Mouse (Mus musculus): ENCODE data around the gene Serpina9.

Serpina9 gene

GRCm38 (mm10) chr12:104013620-104014019, at the start of gene Serpina9:
TSS of gene Serpina9 (minus strand) at chr12:104013755.
- DNase-seq (ENCODE audit: low read depth): no peak

DNA sequence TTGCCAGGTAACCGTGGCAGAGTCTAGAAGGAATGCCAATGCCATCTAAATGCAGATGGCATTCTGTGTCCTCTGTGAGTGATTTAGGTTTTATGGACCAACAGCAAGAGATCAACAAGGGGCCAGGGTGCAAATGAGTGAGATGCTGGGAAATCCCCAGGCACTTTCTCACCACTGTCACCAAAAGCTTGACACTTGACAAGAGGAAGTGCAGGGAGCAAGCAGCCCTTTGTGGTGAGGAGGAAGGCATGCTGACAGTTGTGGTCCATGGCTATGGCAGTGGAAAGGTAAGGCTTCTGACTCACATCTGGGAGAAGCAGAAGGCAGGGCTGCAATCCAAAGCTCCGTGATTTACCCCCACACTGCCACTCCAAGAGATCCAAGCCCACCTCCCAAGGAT, 48.3 kb upstream of the Serpina9 start:
- DNase-seq (ENCODE audit: low read depth): no peak

GRCm38 (mm10) chr12:104060126-104060525, 46.6 kb upstream of the Serpina9 start:
- DNase-seq (ENCODE audit: low read depth): no peak

- no peak for DNase-seq (ENCODE audit: low read depth)
These were observed 44.0 kb upstream of the Serpina9 start for GRCm38 (mm10) chr12:104057531-104057930.

GRCm38 (mm10) chr12:104057050-104057449, 43.5 kb upstream of the Serpina9 start:
- DNase-seq (ENCODE audit: low read depth): no peak

GRCm38 (mm10) chr12:104055755-104056154, 42.2 kb upstream of the Serpina9 start:
- DNase-seq (ENCODE audit: low read depth): peak; percentile 95

DNA sequence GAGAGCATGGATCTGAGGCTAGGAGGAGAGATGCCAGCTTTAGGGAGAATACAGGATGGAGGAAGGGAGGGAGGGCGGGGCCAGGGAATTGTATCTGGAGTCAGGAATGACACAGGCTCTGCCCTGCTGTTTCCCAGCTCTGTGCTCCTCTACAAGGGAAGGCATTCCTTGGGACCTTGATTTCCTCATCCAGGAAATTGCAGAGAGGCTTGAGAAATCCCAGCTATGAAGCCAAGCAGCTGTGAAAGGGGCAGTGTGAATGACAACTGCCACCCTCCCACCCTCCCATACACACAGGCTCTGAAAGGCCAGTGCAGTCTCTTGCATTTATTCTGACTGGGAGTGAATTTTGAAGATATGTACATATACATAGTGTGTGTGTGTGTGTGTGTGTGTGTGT, 40.4 kb upstream of the Serpina9 start:
- DNase-seq (ENCODE audit: low read depth): no peak

DNA sequence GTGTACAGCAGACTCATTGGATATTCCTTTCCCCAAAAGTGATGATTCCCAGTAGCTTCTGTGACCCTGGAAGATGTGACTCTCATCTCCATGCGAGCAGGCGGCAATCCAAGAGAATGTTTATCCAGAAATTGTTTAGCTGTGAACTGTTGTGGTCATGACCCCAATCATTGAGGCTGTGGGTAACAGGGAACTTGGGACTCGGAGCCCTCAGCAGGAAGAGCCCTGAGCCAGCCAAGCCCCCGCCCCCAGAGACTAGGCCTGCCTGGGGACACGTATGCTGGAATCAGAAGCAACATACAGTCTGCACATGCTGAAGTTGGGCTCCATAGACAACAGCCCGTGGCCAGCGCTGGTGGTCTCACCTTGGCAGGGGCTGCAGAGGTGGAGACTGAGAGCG, 32.2 kb upstream of the Serpina9 start:
- DNase-seq (ENCODE audit: low read depth): no peak

- no peak for DNase-seq (ENCODE audit: low read depth)
These were observed 30.8 kb upstream of the Serpina9 start, which contains the start of gene Serpina12 for GRCm38 (mm10) chr12:104044343-104044742. TSS of gene Serpina12 (minus strand) at chr12:104044443.

DNA sequence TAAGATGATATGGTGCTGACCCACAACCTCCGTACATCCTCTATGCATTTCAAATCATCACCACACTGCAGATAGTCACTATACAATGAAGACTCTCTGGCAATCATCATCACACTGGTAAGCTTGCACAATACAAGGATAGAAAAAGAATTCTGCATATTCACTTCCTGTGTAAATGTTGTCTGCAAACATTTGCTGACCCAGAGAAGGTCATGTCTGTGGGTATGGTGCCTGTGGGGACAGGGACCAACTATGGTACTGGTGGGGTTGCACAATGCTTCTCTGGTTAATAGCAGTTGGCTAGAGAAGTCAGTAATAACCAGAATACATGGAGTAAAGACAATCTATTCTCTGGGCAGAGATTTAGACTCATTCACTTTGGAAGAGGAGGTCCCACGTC, 29.2 kb upstream of the Serpina9 start:
- DNase-seq (ENCODE audit: low read depth): no peak

GRCm38 (mm10) chr12:104041401-104041800, 27.8 kb upstream of the Serpina9 start:
- DNase-seq (ENCODE audit: low read depth): peak; percentile 88

- no peak for DNase-seq (ENCODE audit: low read depth)
These were observed 24.6 kb upstream of the Serpina9 start for GRCm38 (mm10) chr12:104038181-104038580.

DNA sequence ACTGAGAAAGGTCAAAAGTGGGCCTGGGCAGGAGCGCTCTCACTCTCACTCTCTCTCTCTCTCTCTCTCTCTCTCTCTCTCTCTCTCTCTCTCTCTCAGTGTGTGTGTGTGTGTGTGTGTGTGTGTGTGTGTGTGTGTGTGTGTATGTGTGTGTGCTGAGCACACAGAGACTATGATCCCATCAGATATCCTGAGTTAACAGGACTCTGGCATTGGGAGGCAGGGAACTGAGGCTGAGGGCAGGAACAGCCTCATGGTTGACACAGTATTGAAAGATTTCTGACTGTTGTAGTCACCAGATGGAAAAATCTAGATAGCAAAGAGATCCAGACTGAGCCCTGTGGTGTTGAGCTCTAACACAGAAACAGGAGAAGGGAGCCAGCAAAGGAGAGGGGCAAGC, 20.2 kb upstream of the Serpina9 start:
- no peak for DNase-seq (ENCODE audit: low read depth)

DNA sequence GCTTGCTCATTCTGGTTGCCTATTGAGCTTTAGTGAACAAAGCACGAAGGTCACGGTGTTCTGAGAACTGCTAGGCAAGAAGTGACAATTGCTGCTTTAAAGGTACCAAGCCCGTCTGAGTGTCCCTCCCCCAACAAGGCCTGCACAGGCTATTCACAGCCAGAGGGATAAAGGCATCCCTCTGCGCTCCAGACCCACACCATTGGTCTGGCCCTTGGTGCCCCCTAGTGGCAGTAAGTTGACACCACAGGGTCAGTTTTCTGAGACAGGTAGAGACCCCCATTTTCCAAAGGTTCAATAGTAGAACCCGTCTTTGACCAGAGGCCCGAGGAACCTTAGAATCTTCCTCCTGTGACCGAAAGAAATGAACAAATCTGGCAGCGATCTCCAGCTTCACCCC, 16.4 kb upstream of the Serpina9 start:
- DNase-seq (ENCODE audit: low read depth): no peak

DNA sequence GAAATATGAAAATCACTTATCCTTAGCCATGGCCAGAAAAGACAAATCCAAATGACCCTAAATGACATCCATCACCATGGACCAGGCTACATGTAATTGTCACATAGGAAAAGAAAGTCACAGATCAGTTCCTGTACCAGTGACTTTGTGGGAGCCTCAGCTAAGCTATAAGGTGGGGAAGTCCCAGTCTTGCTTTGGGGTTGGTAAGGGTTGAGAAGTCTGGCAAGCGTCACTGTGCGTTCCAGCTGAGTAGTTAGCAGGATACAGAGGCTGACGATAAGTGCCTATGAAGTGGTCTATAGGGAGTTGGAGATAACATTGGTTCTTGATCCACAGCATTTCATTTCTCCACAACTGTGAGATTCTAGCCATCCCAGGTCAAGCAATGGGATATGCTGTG, 1.7 kb upstream of the Serpina9 start:
- DNase-seq (ENCODE audit: low read depth): no peak

DNA sequence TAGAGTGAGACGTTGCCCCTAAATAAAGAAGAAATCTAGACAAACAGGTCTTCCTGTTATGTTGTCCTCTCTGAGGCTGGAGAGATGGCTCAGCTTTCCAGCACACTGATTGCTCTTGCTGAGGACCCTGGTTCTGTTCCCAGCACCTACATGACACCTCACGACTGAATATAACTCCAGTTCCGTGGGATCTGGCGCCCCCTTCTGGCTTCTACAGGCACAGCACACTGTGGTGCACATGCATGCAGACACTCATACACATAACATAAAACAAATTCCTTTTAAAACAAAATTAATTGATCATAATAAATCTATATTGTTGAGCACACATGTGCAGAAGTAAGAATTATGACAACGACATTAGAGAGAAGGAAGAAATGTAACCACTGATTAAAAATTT, 8.9 kb downstream of the Serpina9 start:
- no peak for DNase-seq (ENCODE audit: low read depth)

GRCm38 (mm10) chr12:104003238-104003612, 10.3 kb downstream of the Serpina9 start:
- DNase-seq (ENCODE audit: low read depth): peak; percentile 59

GRCm38 (mm10) chr12:104002569-104003237, 10.9 kb downstream of the Serpina9 start:
- DNase-seq (ENCODE audit: low read depth): peak; percentile 88

- DNase-seq (ENCODE audit: low read depth): no peak
These were observed 13.0 kb downstream of the Serpina9 start for GRCm38 (mm10) chr12:104000594-104000993.

DNA sequence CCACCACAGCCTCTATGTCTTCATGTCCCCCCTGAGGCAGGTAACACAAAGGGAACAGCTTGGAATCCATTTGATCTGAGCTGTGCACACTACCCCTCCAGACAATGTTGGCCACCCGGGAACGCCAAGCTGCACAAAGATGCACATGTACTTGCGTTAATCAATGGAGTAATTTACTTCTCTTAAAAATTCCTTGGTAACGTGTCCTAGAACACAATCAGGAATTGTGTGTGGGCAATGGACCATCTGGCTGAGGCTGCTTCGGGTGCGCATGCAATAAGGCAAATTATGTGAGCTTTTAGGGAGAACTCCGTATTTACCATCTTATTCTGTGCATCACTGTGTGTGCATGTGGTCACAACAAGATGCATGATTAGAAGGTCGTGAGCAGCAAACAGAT, 13.9 kb downstream of the Serpina9 start:
- DNase-seq (ENCODE audit: low read depth): no peak

DNA sequence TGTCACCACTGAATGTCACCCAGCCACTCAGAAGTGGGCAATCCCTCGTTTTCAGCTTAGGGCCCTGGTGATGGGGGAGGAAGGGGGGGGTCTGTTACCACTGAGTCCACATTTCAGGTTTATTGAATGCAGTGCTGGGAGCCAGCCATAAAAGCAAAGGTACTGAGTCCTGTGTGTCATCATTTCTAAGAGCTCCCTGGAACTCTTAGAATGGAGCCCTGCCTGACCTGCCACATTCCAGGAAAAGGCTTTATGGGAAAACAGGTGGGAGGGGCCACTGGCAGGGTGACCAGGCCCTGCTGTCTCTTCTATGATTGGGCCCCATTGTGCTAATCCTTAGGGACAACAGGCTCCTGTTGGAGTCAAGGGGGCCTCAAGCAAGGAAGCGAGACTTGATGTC, 17.0 kb downstream of the Serpina9 start:
- no peak for DNase-seq (ENCODE audit: low read depth)

- DNase-seq (ENCODE audit: low read depth): peak; percentile 33
These were observed 18.1 kb downstream of the Serpina9 start for GRCm38 (mm10) chr12:103995292-103996072.

GRCm38 (mm10) chr12:103992945-103993344, 20.6 kb downstream of the Serpina9 start:
- peak; percentile 16 for DNase-seq (ENCODE audit: low read depth)

DNA sequence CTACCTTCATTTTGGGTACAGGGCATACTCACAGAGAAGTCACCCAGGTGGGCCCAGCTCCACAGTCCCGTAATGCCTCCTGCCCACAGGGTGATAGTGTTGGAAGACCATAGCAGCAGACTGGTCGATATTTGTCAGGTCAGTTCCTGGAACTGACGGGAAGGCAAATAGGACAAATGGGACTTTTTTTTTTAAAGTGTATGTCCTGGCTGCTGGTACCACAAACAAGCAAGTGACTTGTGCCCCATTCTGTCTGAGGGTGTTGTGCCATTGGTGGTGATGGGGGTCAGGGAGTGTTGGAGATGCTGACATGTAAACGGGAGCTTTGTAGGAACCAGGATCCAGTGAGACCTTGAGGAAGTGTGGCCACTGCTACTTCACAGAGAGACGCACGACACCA, 23.7 kb downstream of the Serpina9 start, which contains the start of gene Serpina11:
TSS of gene Serpina11 (minus strand) at position 101 of the 400 bp plus-strand sequence.
- no peak for DNase-seq (ENCODE audit: low read depth)

Measured in fibroblast of lung, adult 2 months (primary cell).